In the genomic region with DNA sequence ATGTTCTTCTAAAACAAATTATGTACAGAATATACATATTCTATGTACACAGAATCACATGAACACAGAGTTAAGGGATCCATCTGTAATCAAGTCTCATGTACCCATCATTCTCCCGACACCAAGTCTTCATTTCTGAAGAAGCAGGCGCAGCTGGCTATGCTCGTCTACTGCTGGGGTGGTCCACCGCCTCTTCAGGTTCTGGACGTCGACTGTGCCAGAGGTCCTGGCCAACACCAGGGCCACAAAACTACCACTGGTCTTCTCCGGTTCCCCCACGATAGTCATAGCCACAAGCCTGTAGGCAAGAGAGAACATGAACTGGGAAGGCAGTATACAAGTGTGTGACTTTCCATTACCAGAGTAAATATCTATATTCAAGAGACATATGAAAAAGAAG, we compare ENCODE assay signal across 32 mouse cellular contexts.
"Had no signal": no experiment of that assay in that cellular context is flagged by ENCODE, and none has a peak within 500 bp of the region (broad histone marks: within the 10 kb centered on the region; RNA-seq: fewer than 3 reads in every experiment).

No protein-coding gene starts in this region.

- H3K4me2 ChIP-seq: limb, embryonic 12.5 days; limb, embryonic 13.5 days; limb, embryonic 15.5 days; liver, embryonic 11.5 days; liver, embryonic 12.5 days; liver, embryonic 13.5 days; liver, embryonic 15.5 days; lung, embryonic 14.5 days; lung, embryonic 15.5 days; midbrain, embryonic 11.5 days; midbrain, embryonic 12.5 days; midbrain, embryonic 13.5 days; midbrain, embryonic 15.5 days had no signal

- H3K27me3 ChIP-seq: limb, embryonic 12.5 days; limb, embryonic 13.5 days; limb, embryonic 15.5 days; liver, embryonic 12.5 days; liver, embryonic 13.5 days; liver, embryonic 15.5 days; lung, embryonic 15.5 days; midbrain, embryonic 12.5 days; midbrain, embryonic 13.5 days; midbrain, embryonic 15.5 days had no signal

- H3K27ac ChIP-seq: left cerebral cortex, adult 2 months; limb, embryonic 10.5 days; limb, embryonic 12.5 days; limb, embryonic 13.5 days; limb, embryonic 15.5 days; liver, embryonic 12.5 days; liver, embryonic 13.5 days; liver, embryonic 14.5 days; liver, embryonic 15.5 days; lung, embryonic 15.5 days; macrophage; midbrain, embryonic 10.5 days; midbrain, embryonic 12.5 days; midbrain, embryonic 13.5 days; midbrain, embryonic 15.5 days had no signal

- H3K9me3 ChIP-seq: limb, embryonic 10.5 days; limb, embryonic 12.5 days; limb, embryonic 13.5 days; limb, embryonic 15.5 days; liver, embryonic 12.5 days; liver, embryonic 13.5 days; liver, embryonic 15.5 days; lung, embryonic 15.5 days; midbrain, embryonic 10.5 days; midbrain, embryonic 12.5 days; midbrain, embryonic 13.5 days; midbrain, embryonic 15.5 days had no signal

- H3K9ac ChIP-seq: limb, embryonic 12.5 days; limb, embryonic 13.5 days; limb, embryonic 15.5 days; liver, embryonic 12.5 days; liver, embryonic 13.5 days; liver, embryonic 14.5 days; liver, embryonic 15.5 days; liver, postnatal 0 days; lung, embryonic 14.5 days; lung, embryonic 15.5 days; midbrain, embryonic 12.5 days; midbrain, embryonic 13.5 days; midbrain, embryonic 15.5 days had no signal

- H3K36me3 ChIP-seq: liver, embryonic 13.5 days had no signal

- H3K4me3 ChIP-seq: left cerebral cortex, adult 2 months; limb, embryonic 10.5 days; limb, embryonic 12.5 days; limb, embryonic 13.5 days; limb, embryonic 15.5 days; liver, embryonic 12.5 days; liver, embryonic 13.5 days; liver, embryonic 15.5 days; lung, embryonic 15.5 days; megakaryocyte, embryonic 14.5 days; midbrain, embryonic 10.5 days; midbrain, embryonic 12.5 days; midbrain, embryonic 13.5 days; midbrain, embryonic 15.5 days; myocyte had no signal

- ATAC-seq: liver, embryonic 12.5 days; liver, postnatal 0 days; lung, postnatal 0 days; midbrain, embryonic 13.5 days; midbrain, embryonic 15.5 days; midbrain, embryonic 16.5 days had no signal

- DNase-seq: left cerebral cortex, postnatal 4 days; liver; liver, embryonic 13.5 days; liver, postnatal 0 days; lung, adult 18-20 months; lung, adult 2 months; lung, embryonic 14.5 days; lung, postnatal 10 days; lung, postnatal 14 days; lung, postnatal 36 days; lung, postnatal 4 days; midbrain, embryonic 14.5 days had no signal

- H3K4me1 ChIP-seq: limb, embryonic 10.5 days; limb, embryonic 12.5 days; limb, embryonic 13.5 days; limb, embryonic 15.5 days; liver, embryonic 12.5 days; liver, embryonic 13.5 days; liver, embryonic 15.5 days; lung, embryonic 15.5 days; midbrain, embryonic 15.5 days had no signal
